Mouse (Mus musculus): Measurements from ENCODE around the gene Dnah2. TPM values are rescaled to one million over a fixed set of nuclear protein-coding genes. Genes with fewer than 3 reads are reported as not detected.
A peak's percentile ranks its signal among the peaks of the same experiment; 100 is the strongest.

The Dnah2 gene
- polyA plus RNA-seq, 1 experiment from 2014 or later, result 0.95 TPM

- H3K9me3 ChIP-seq, result no peaks in the 10 kb centered on the region
- 0 out of 2 replicates have a peak, but pooled peaks cover 6% of the 10 kb centered on the region for H3K27me3 ChIP-seq (ENCODE audit: insufficient read depth, poor library complexity, severe bottlenecking)
- WGBS, result 65% methylated on average over 5 of the region's 5 CpGs
- H3K4me1 ChIP-seq, result peaks cover 47% of the 10 kb centered on the region
- H3K36me3 ChIP-seq, result no peaks in the 10 kb centered on the region
- H3K27ac ChIP-seq, result no peak overlapping the region
- no peak for DNase-seq (ENCODE audit: low spot score)
- no peak overlapping the region for H3K4me3 ChIP-seq
Measured at GRCm38 (mm10) chr11:69472687-69473086, 76.2 kb downstream of the Dnah2 start.

GRCm38 (mm10) chr11:69471491-69471890 is 77.4 kb downstream of the Dnah2 start:
- 2% methylated on average over 8 of the region's 8 CpGs for WGBS
- no peak for DNase-seq (ENCODE audit: low spot score)

DNA sequence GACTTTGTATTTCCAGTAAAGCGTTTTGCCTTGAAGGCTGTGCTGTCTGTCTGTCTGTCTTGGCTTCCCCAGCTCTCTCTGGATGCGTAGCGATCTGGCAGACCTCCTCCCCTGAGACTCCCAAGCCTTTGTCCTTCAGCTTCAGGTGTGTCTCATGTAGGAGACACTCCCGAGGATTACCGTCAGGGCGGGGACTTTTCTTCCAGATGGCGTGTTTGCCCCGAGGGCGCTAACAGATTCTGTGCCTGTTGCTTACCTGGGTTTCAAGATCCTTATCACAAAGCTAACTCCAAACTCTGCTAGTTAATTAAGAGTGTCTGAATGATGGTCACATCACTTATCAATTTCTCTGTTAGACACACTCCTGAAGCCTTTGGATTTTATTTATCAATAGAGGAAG is 79.6 kb downstream of the Dnah2 start:
- no peaks in the 10 kb centered on the region for H3K36me3 ChIP-seq
- H3K27me3 ChIP-seq (ENCODE audit: insufficient read depth, poor library complexity, severe bottlenecking), result no peaks in the 10 kb centered on the region
- H3K9me3 ChIP-seq, result no peaks in the 10 kb centered on the region
- no peak overlapping the region for H3K27ac ChIP-seq
- WGBS, result 73% methylated on average over 9 of the region's 9 CpGs
- peaks cover 19% of the 10 kb centered on the region for H3K4me1 ChIP-seq
- no peak overlapping the region for H3K4me3 ChIP-seq
- no peak for DNase-seq (ENCODE audit: low spot score)

More at GRCm38 (mm10) chr11:69471491-69471890, 77.4 kb downstream of the Dnah2 start:
- peak overlapping the region; percentile 32; the same call in 1 of the 2 replicates for H3K4me3 ChIP-seq
- no peaks in the 10 kb centered on the region for H3K9me3 ChIP-seq
- peak overlapping the region; percentile 47; the same call in 1 of the 2 replicates for H3K27ac ChIP-seq
- peaks cover 35% of the 10 kb centered on the region for H3K4me1 ChIP-seq
- H3K36me3 ChIP-seq, result no peaks in the 10 kb centered on the region
- H3K27me3 ChIP-seq (ENCODE audit: insufficient read depth, poor library complexity, severe bottlenecking), result no peaks in the 10 kb centered on the region

DNA sequence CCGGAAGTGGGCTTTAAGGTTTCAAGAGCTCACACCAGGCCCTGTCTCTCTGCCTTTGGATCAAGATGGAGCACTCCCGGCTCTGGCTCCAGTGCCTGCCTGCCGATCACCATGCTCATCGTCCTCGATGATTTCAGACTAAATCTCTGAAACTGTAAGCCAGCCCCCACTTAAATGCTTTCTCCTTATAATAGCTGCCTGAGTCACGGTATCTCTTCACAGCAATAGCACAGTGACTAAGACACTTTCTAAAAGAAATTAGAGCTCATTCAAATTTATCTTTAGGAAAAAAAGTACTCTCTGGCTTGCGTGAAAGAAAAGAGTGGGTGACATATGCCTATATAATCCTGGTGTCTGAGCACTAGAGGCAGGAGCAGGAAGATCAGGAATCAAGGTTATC is 84.9 kb downstream of the Dnah2 start:
- DNase-seq (ENCODE audit: low spot score), result no peak
- Histone ChIP-seq H3K9me3 (no peaks in the 10 kb centered on the region), H3K27ac (no peak overlapping the region), H3K4me3 (no peak overlapping the region), H3K27me3 (ENCODE audit: insufficient read depth, poor library complexity, severe bottlenecking) (no peaks in the 10 kb centered on the region), H3K4me1 (peaks cover 21% of the 10 kb centered on the region), H3K36me3 (no peaks in the 10 kb centered on the region)
- 94% methylated on average over 7 of the region's 7 CpGs for WGBS

DNA sequence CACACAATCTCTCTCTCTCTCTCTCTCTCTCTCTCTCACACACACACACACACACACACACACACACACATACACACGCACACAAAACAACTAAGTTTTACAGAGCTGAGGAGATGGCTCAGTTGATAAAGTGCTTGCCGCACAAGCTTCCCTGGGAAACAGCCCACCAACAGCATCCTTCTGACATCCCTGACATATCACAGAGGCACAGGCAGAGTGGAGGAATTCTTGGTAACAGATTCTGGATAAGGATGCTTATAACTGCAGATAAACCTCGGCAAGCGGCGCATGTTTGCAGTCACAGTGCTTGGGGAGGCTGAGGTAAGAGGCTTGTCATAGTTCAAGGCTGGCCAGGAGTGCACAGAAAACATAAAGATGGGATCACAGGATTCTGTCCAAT is 87.3 kb downstream of the Dnah2 start:
- no peak for DNase-seq (ENCODE audit: low spot score)
- H3K27me3 ChIP-seq (ENCODE audit: insufficient read depth, poor library complexity, severe bottlenecking), result no peaks in the 10 kb centered on the region
- WGBS, result 6% methylated on average over 5 of the region's 5 CpGs

GRCm38 (mm10) chr11:69459883-69460282 is 89.0 kb downstream of the Dnah2 start:
- no peak overlapping the region for H3K27ac ChIP-seq
- no peak overlapping the region for H3K4me3 ChIP-seq
- H3K4me1 ChIP-seq, result peaks cover 42% of the 10 kb centered on the region
- no peaks in the 10 kb centered on the region for H3K36me3 ChIP-seq
- 57% methylated on average over 4 of the region's 4 CpGs for WGBS
- no peak for DNase-seq (ENCODE audit: low spot score)
- no peaks in the 10 kb centered on the region for H3K9me3 ChIP-seq
- H3K27me3 ChIP-seq (ENCODE audit: insufficient read depth, poor library complexity, severe bottlenecking), result no peaks in the 10 kb centered on the region

More for the DNA sequence above, 87.3 kb downstream of the Dnah2 start:
- H3K9me3 ChIP-seq, result no peaks in the 10 kb centered on the region
- H3K27ac ChIP-seq, result peak overlapping the region; percentile 50
- no peak overlapping the region for H3K4me3 ChIP-seq
- H3K4me1 ChIP-seq, result peaks cover 39% of the 10 kb centered on the region
- no peaks in the 10 kb centered on the region for H3K36me3 ChIP-seq

- Histone ChIP-seq H3K27ac (peak overlapping the region; percentile 80), H3K36me3 (no peaks in the 10 kb centered on the region), H3K9me3 (no peaks in the 10 kb centered on the region), H3K4me3 (peak overlapping the region; percentile 25; the same call in 1 of the 2 replicates), H3K27me3 (ENCODE audit: insufficient read depth, poor library complexity, severe bottlenecking) (no peaks in the 10 kb centered on the region), H3K4me1 (peaks cover 61% of the 10 kb centered on the region)
- DNase-seq (ENCODE audit: low spot score), result peak; percentile 86
- WGBS, result 5% methylated on average over 6 of the region's 6 CpGs
Measured at GRCm38 (mm10) chr11:69457006-69457579, 91.8 kb downstream of the Dnah2 start.

GRCm38 (mm10) chr11:69452114-69452867 is 96.6 kb downstream of the Dnah2 start:
- WGBS, result 34% methylated on average over 23 of the region's 23 CpGs
- H3K27ac ChIP-seq, result peak overlapping the region; percentile 87
- DNase-seq (ENCODE audit: low spot score), result peak; percentile 83
- no peaks in the 10 kb centered on the region; the same call in 1 of the 2 replicates for H3K27me3 ChIP-seq (ENCODE audit: insufficient read depth, poor library complexity, severe bottlenecking)
- no peaks in the 10 kb centered on the region for H3K9me3 ChIP-seq
- H3K4me3 ChIP-seq, result peak overlapping the region; percentile 35
- H3K36me3 ChIP-seq, result no peaks in the 10 kb centered on the region
- peaks cover 47% of the 10 kb centered on the region for H3K4me1 ChIP-seq

- no peak for DNase-seq (ENCODE audit: low spot score)
- 87% methylated on average over 7 of the region's 7 CpGs for WGBS
- H3K27me3 ChIP-seq (ENCODE audit: insufficient read depth, poor library complexity, severe bottlenecking), result no peaks in the 10 kb centered on the region; the same call in 1 of the 2 replicates
- H3K36me3 ChIP-seq, result no peaks in the 10 kb centered on the region
- peaks cover 31% of the 10 kb centered on the region for H3K4me1 ChIP-seq
- peaks cover 4% of the 10 kb centered on the region; the same call in 1 of the 2 replicates for H3K9me3 ChIP-seq
- H3K27ac ChIP-seq, result no peak overlapping the region
- H3K4me3 ChIP-seq, result no peak overlapping the region
Measured at GRCm38 (mm10) chr11:69447299-69447698, 101.6 kb downstream of the Dnah2 start.

DNA sequence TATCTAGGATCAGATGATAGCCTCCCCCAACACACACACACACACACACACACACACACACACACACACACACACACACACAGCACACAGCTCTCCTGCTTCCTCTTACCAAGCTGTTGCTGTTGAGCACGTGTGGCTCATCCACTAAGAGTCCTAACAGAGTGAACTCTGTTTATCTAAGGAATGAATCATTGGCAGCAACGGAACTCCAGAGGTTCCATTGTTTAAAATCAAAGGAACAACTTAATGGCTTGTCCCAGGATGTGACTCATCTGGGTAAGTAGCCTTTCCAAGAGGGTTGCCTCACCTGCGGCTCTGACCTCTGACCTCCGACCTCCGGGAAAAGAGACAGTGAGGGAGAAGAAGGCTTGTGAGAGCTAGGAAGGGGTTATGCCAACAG is 105.6 kb downstream of the Dnah2 start:
- WGBS, result 29% methylated on average over 5 of the region's 5 CpGs
- Histone ChIP-seq H3K4me3 (no peak overlapping the region), H3K27me3 (ENCODE audit: insufficient read depth, poor library complexity, severe bottlenecking) (no peaks in the 10 kb centered on the region; the same call in 1 of the 2 replicates), H3K9me3 (peaks cover 4% of the 10 kb centered on the region; the same call in 1 of the 2 replicates), H3K27ac (no peak overlapping the region), H3K4me1 (peaks cover 21% of the 10 kb centered on the region), H3K36me3 (no peaks in the 10 kb centered on the region)
- DNase-seq (ENCODE audit: low spot score), result no peak

DNA sequence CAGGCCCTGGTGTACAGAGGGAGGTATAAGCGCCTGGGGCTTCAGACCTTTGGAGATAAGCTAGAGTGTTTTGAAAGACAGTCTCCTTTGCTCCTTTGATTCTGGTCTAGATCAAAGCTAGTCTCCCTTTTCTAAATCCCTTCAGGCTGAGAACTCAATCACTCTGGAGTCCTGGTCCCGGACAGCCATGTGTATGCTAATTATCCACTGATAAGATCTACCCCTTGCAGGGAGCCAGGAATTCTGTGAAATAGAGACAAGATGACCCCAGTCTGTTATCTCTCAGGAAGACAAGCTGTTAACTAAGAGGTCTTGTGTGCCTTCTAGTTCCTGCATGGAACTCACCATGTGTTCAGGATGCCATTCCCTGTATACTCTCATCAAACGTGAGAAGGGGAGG is 111.6 kb downstream of the Dnah2 start:
- H3K27me3 ChIP-seq (ENCODE audit: insufficient read depth, poor library complexity, severe bottlenecking), result peaks cover 5% of the 10 kb centered on the region; the same call in 1 of the 2 replicates
- H3K27ac ChIP-seq, result no peak overlapping the region
- H3K4me1 ChIP-seq, result peaks cover 30% of the 10 kb centered on the region
- WGBS, result 21% methylated on average over 3 of the region's 3 CpGs
- no peak overlapping the region for H3K4me3 ChIP-seq
- no peaks in the 10 kb centered on the region for H3K9me3 ChIP-seq
- DNase-seq (ENCODE audit: low spot score), result no peak
- H3K36me3 ChIP-seq, result no peaks in the 10 kb centered on the region

DNA sequence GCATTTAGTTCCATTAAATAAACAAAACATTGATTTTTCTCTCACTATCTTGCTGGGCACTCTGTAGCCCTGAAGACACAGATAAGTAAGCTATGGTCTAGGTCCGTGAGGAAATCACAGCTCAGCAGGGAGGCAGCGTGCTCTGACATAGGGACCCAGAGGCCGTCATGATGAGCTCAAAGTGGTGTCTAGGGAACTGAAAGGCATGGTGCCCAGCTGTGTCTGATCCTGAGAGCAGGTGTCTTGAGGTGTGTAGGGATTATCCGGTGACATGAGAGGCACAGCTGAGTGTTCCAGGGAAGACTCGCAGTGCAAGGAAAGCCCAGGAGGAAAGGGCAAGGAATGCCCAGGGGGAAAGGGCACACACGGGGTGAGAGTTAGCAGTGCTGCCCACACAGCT is 115.7 kb downstream of the Dnah2 start:
- Histone ChIP-seq H3K27me3 (ENCODE audit: insufficient read depth, poor library complexity, severe bottlenecking) (peaks cover 5% of the 10 kb centered on the region; the same call in 1 of the 2 replicates), H3K4me1 (peaks cover 38% of the 10 kb centered on the region), H3K9me3 (no peaks in the 10 kb centered on the region), H3K36me3 (no peaks in the 10 kb centered on the region), H3K4me3 (no peak overlapping the region), H3K27ac (no peak overlapping the region)
- no peak for DNase-seq (ENCODE audit: low spot score)
- 53% methylated on average over 6 of the region's 6 CpGs for WGBS

- Histone ChIP-seq H3K4me3 (no peak overlapping the region), H3K27ac (no peak overlapping the region)
Measured at GRCm38 (mm10) chr11:69432640-69432982, 116.3 kb downstream of the Dnah2 start.

More at GRCm38 (mm10) chr11:69432640-69432982, 116.3 kb downstream of the Dnah2 start:
- Histone ChIP-seq H3K27me3 (ENCODE audit: insufficient read depth, poor library complexity, severe bottlenecking) (peaks cover 5% of the 10 kb centered on the region; the same call in 1 of the 2 replicates), H3K9me3 (no peaks in the 10 kb centered on the region), H3K4me1 (peaks cover 34% of the 10 kb centered on the region), H3K36me3 (no peaks in the 10 kb centered on the region)
- 74% methylated on average over 11 of the region's 11 CpGs for WGBS
- DNase-seq (ENCODE audit: low spot score), result no peak
